Mouse (Mus musculus) MEL (cell line): ENCODE data around the gene Atp12a. TPM values are rescaled to one million over a fixed set of nuclear protein-coding genes. Genes with fewer than 3 reads are reported as not detected.

Experiments used
- DNase-seq: peaks from one replicate; pipeline ENCODE4 v3.0.0; 2011; ENCODE audit warnings: low read depth, low spot score
- H3K27ac ChIP-seq: 2 replicates; pipeline ENCODE4 v1.5.1; 2012; ENCODE audit warnings: low read depth, mild to moderate bottlenecking, control low read depth, low read length, moderate library complexity; ENCODE audit not compliant: control insufficient read depth
- H3K27me3 ChIP-seq, 2 experiments: fragments of 150-350 bp in 1 of 2; sonication (generic) in 1 of 2; 2 replicates each; pipeline ENCODE4 v1.6.1; 2012; ENCODE audit warnings: low read length in 2 of 2, mild to moderate bottlenecking in 2 of 2, improper control_type of control experiment in 1 of 2, moderate library complexity in 1 of 2; ENCODE audit not compliant: insufficient read depth in 2 of 2, control insufficient read depth in 1 of 2
- H3K36me3 ChIP-seq, 2 experiments: 2 replicates each; pipeline ENCODE4 v1.6.1; 2012 to 2014; ENCODE audit warnings: low read length in 2 of 2, improper control_type of control experiment in 1 of 2, inconsistent platforms in 1 of 2, mild to moderate bottlenecking in 1 of 2; ENCODE audit not compliant: insufficient read depth in 2 of 2, control insufficient read depth in 1 of 2
- H3K4me1 ChIP-seq, 2 experiments: fragments of 150-350 bp in 1 of 2; sonication (generic) in 1 of 2; 2 replicates each; pipeline ENCODE4 v1.6.1; 2012; ENCODE audit warnings: low read length in 2 of 2, improper control_type of control experiment in 1 of 2, mild to moderate bottlenecking in 1 of 2; ENCODE audit not compliant: insufficient read depth in 2 of 2, control insufficient read depth in 1 of 2
- H3K4me3 ChIP-seq, 2 experiments: fragments of 150-350 bp in 1 of 2; sonication (generic) in 1 of 2; 2 replicates each; pipeline ENCODE4 v1.5.1; 2012; ENCODE audit warnings: low read depth in 2 of 2, low read length in 2 of 2, mild to moderate bottlenecking in 2 of 2, moderate library complexity in 2 of 2, control low read depth in 1 of 2, improper control_type of control experiment in 1 of 2; ENCODE audit not compliant: control insufficient read depth in 1 of 2, insufficient read depth in 1 of 2
- H3K79me2 ChIP-seq: 2 replicates; pipeline ENCODE4 v1.6.1; 2012; ENCODE audit warnings: mild to moderate bottlenecking, low read length, moderate library complexity; ENCODE audit not compliant: control insufficient read depth, poor library complexity, insufficient read depth
- H3K9ac ChIP-seq: 2 replicates; pipeline ENCODE4 v1.6.1; 2012; ENCODE audit warnings: low read depth, mild to moderate bottlenecking, control low read depth, low read length, moderate library complexity; ENCODE audit not compliant: control insufficient read depth, poor library complexity, severe bottlenecking
- H3K9me3 ChIP-seq: fragments of 150-350 bp; sonication (generic); replicated peaks from 2 replicates; pipeline ENCODE4 v1.6.1; 2012; ENCODE audit warnings: mild to moderate bottlenecking, low read length, improper control_type of control experiment, moderate library complexity; ENCODE audit not compliant: insufficient read depth
- BHLHE40 ChIP-seq: IDR thresholded peaks from 2 replicates; pipeline ENCODE4 v1.6.1; 2012; ENCODE audit warnings: low read depth, mild to moderate bottlenecking, inconsistent platforms, low read length, improper control_type of control experiment, borderline replicate concordance
- CHD2 ChIP-seq: IDR thresholded peaks from 2 replicates; pipeline ENCODE4 v1.6.1; 2011; ENCODE audit warnings: low read length, improper control_type of control experiment
- CTCF ChIP-seq, 3 experiments: IDR thresholded peaks in 2 of 3; conservative IDR thresholded peaks in 1 of 3; 2 replicates each; pipeline ENCODE4 v1.5.1; 2011 to 2012; ENCODE audit warnings: low read length in 3 of 3, low read depth in 2 of 3, mild to moderate bottlenecking in 2 of 3, improper control_type of control experiment in 1 of 3, inconsistent platforms in 1 of 3, mixed read lengths in 1 of 3, moderate library complexity in 1 of 3; ENCODE audit not compliant: control insufficient read depth in 1 of 3, insufficient read depth in 1 of 3, poor library complexity in 1 of 3, severe bottlenecking in 1 of 3
- E2F4 ChIP-seq: IDR thresholded peaks from 2 replicates; pipeline ENCODE4 v1.6.1; 2011; ENCODE audit warnings: low read depth, low read length, improper control_type of control experiment, borderline replicate concordance
- ELF1 ChIP-seq: IDR thresholded peaks from 2 replicates; pipeline ENCODE4 v1.6.1; 2014; ENCODE audit warnings: low read depth, mild to moderate bottlenecking, inconsistent platforms, low read length, improper control_type of control experiment, moderate library complexity
- EP300 ChIP-seq, 2 experiments: IDR thresholded peaks; 2 replicates each; pipeline ENCODE4 v1.6.1; 2011; ENCODE audit warnings: improper control_type of control experiment in 2 of 2, low read length in 2 of 2, low read depth in 1 of 2, mild to moderate bottlenecking in 1 of 2
- ETS1 ChIP-seq: IDR thresholded peaks from 2 replicates; pipeline ENCODE4 v1.6.1; 2012; ENCODE audit warnings: low read depth, mild to moderate bottlenecking, inconsistent platforms, low read length, improper control_type of control experiment, moderate library complexity
- GATA1 ChIP-seq: IDR thresholded peaks from 2 replicates; pipeline ENCODE4 v1.6.1; 2011; ENCODE audit warnings: low read depth, low read length, improper control_type of control experiment
- JUND ChIP-seq: IDR thresholded peaks from 2 replicates; pipeline ENCODE4 v1.6.1; 2011; ENCODE audit warnings: low read depth, mild to moderate bottlenecking, improper control_type of control experiment, low read length
- KAT2A ChIP-seq: conservative IDR thresholded peaks from 2 replicates; pipeline ENCODE4 v1.6.1; 2012; ENCODE audit warnings: low read depth, low read length, improper control_type of control experiment, inconsistent platforms
- MAFK ChIP-seq: IDR thresholded peaks from 2 replicates; pipeline ENCODE4 v1.6.1; 2011; ENCODE audit warnings: low read depth, mild to moderate bottlenecking, low read length, improper control_type of control experiment, borderline replicate concordance
- MAX ChIP-seq: IDR thresholded peaks from 2 replicates; pipeline ENCODE4 v1.6.1; 2011; ENCODE audit warnings: low read length, improper control_type of control experiment
- MAZ ChIP-seq: IDR thresholded peaks from 2 replicates; pipeline ENCODE4 v1.6.1; 2012; ENCODE audit warnings: low read depth, mild to moderate bottlenecking, inconsistent platforms, low read length, improper control_type of control experiment
- MEF2A ChIP-seq: IDR thresholded peaks from 2 replicates; pipeline ENCODE4 v1.6.1; 2014; ENCODE audit warnings: low read depth, mild to moderate bottlenecking, inconsistent platforms, low read length, improper control_type of control experiment; ENCODE audit not compliant: poor library complexity, insufficient replicate concordance, severe bottlenecking; ENCODE audit errors: extremely low read depth
- MYB ChIP-seq: IDR thresholded peaks from 2 replicates; pipeline ENCODE4 v1.6.1; 2011; ENCODE audit warnings: mild to moderate bottlenecking, low read depth, low read length, improper control_type of control experiment
- NRF1 ChIP-seq: IDR thresholded peaks from 2 replicates; pipeline ENCODE4 v1.6.1; 2014; ENCODE audit warnings: low read depth, mild to moderate bottlenecking, inconsistent platforms, low read length, improper control_type of control experiment, moderate library complexity; ENCODE audit not compliant: poor library complexity, insufficient read depth, severe bottlenecking
- POLR2A ChIP-seq, 2 experiments: IDR thresholded peaks; 2 replicates each; pipeline ENCODE4 v1.6.1; 2011 to 2012; ENCODE audit warnings: low read length in 2 of 2, mild to moderate bottlenecking in 2 of 2, control low read depth in 1 of 2, improper control_type of control experiment in 1 of 2, low read depth in 1 of 2, moderate library complexity in 1 of 2; ENCODE audit not compliant: control insufficient read depth in 1 of 2, insufficient read depth in 1 of 2, poor library complexity in 1 of 2
- POLR2AphosphoS2 ChIP-seq: IDR thresholded peaks from 2 replicates; pipeline ENCODE4 v1.6.1; 2011; ENCODE audit warnings: low read length, improper control_type of control experiment
- RAD21 ChIP-seq: IDR thresholded peaks from 2 replicates; pipeline ENCODE4 v1.6.1; 2011; ENCODE audit warnings: mild to moderate bottlenecking, low read depth, low read length, improper control_type of control experiment
- RCOR1 ChIP-seq: IDR thresholded peaks from 2 replicates; pipeline ENCODE4 v1.6.1; 2012; ENCODE audit warnings: low read depth, mild to moderate bottlenecking, inconsistent platforms, low read length, improper control_type of control experiment
- SIN3A ChIP-seq: IDR thresholded peaks from 2 replicates; pipeline ENCODE4 v1.6.1; 2012; ENCODE audit warnings: low read length, improper control_type of control experiment, inconsistent platforms
- TBP ChIP-seq: IDR thresholded peaks from 2 replicates; pipeline ENCODE4 v1.8.0; 2011; ENCODE audit warnings: low read depth, low read length, improper control_type of control experiment
- TCF12 ChIP-seq: IDR thresholded peaks from 2 replicates; pipeline ENCODE4 v1.6.1; 2014; ENCODE audit warnings: low read depth, mild to moderate bottlenecking, inconsistent platforms, low read length, improper control_type of control experiment, moderate library complexity
- USF1 ChIP-seq: IDR thresholded peaks from 2 replicates; pipeline ENCODE4 v1.6.1; 2014; ENCODE audit warnings: low read depth, mild to moderate bottlenecking, inconsistent platforms, low read length, improper control_type of control experiment, moderate library complexity
- ZC3H11A ChIP-seq: IDR thresholded peaks from 2 replicates; pipeline ENCODE4 v1.6.1; 2012; ENCODE audit warnings: low read depth, mild to moderate bottlenecking, inconsistent platforms, low read length, improper control_type of control experiment
- ZMIZ1 ChIP-seq: IDR thresholded peaks from 2 replicates; pipeline ENCODE4 v1.6.1; 2012; ENCODE audit warnings: low read depth, mild to moderate bottlenecking, inconsistent platforms, low read length, improper control_type of control experiment, moderate library complexity
- ZNF384 ChIP-seq: IDR thresholded peaks from 2 replicates; pipeline ENCODE4 v1.6.1; 2012; ENCODE audit warnings: low read depth, mild to moderate bottlenecking, inconsistent platforms, low read length, improper control_type of control experiment
- polyA plus RNA-seq, 2 experiments: library from polyadenylated mRNA; stranded (reverse) in 1 of 2; unstranded in 1 of 2; fragments of >175 nt in 1 of 2; fragments of >200 nt in 1 of 2; gene quantifications; 2 replicates each; pipeline versions ENCODE4 v1.2.1 to v1.2.4; 2012; ENCODE audit warnings: low replicate concordance in 2 of 2, low read depth in 1 of 2; ENCODE audit not compliant: insufficient read length in 2 of 2, insufficient read depth in 1 of 2, missing spikeins in 1 of 2
- total RNA-seq: library from RNA; depleted of rRNA; stranded (reverse); fragments of 300-350 nt; gene quantifications from 2 replicates; pipeline ENCODE4 v1.2.3, GENCODE M21; 2012

Atp12a gene
- total and polyA plus RNA-seq, 3 experiments, result not detected

GRCm38 (mm10) chr14:56316333-56316732 lies 48.5 kb upstream of the Atp12a start:
- TF ChIP-seq JUND (no peak), ZNF384 (no peak), USF1 (no peak), ZMIZ1 (no peak), POLR2AphosphoS2 (no peak), KAT2A (no peak), SIN3A (no peak), CTCF (IDR thresholded peaks at IDR 0.05 in 2 of 3, conservative IDR thresholded peaks at IDR 0.05 in 1 of 3; ENCODE audit: control insufficient read depth in 1 of 3, insufficient read depth in 1 of 3, low read depth in 2 of 3, low read length in 3 of 3, poor library complexity in 1 of 3, severe bottlenecking in 1 of 3) (no peak), CHD2 (no peak), BHLHE40 (no peak), MEF2A (no peak), MAX (no peak), EP300 (IDR thresholded peaks at IDR 0.05; ENCODE audit: low read depth in 1 of 2, low read length in 2 of 2) (no peak), RAD21 (no peak), ETS1 (no peak), TCF12 (no peak), E2F4 (no peak), MAZ (no peak), NRF1 (no peak), TBP (no peak)
- TF ChIP-seq, all 39 proteins: peak for 0
- H3K4me3 ChIP-seq, result no peak overlapping the region
- H3K36me3 ChIP-seq, result no peaks in the 10 kb centered on the region
- H3K27me3 ChIP-seq, result peaks cover 4 to 12% of the 10 kb centered on the region in 2 experiments; a peak in 3 of 4 replicates
- no peaks in the 10 kb centered on the region for H3K9me3 ChIP-seq
- H3K9ac ChIP-seq, result no peak overlapping the region
- H3K4me1 ChIP-seq, result no peaks in the 10 kb centered on the region
- H3K27ac ChIP-seq, result no peak overlapping the region
- H3K79me2 ChIP-seq, result no peaks in the 10 kb centered on the region
- DNase-seq, result no peak

GRCm38 (mm10) chr14:56322982-56323381 lies 41.9 kb upstream of the Atp12a start:
- TF ChIP-seq RCOR1 (no peak), USF1 (no peak), GATA1 (no peak), MAX (no peak), ZC3H11A (no peak), SIN3A (no peak), CTCF (IDR thresholded peaks at IDR 0.05 in 2 of 3, conservative IDR thresholded peaks at IDR 0.05 in 1 of 3; ENCODE audit: control insufficient read depth in 1 of 3, insufficient read depth in 1 of 3, low read depth in 2 of 3, low read length in 3 of 3, poor library complexity in 1 of 3, severe bottlenecking in 1 of 3) (no peak), ELF1 (no peak), MAZ (no peak), POLR2A (IDR thresholded peaks at IDR 0.05; ENCODE audit: control insufficient read depth in 1 of 2, insufficient read depth in 1 of 2, low read depth in 1 of 2, low read length in 2 of 2, poor library complexity in 1 of 2) (no peak), ZMIZ1 (no peak), MYB (no peak), RAD21 (no peak), TCF12 (no peak), E2F4 (no peak), MAFK (no peak)
- Histone ChIP-seq H3K9ac (no peak overlapping the region), H3K79me2 (no peaks in the 10 kb centered on the region), H3K27me3 (peaks cover 5 to 10% of the 10 kb centered on the region in 2 experiments), H3K4me3 (no peak overlapping the region), H3K9me3 (no peaks in the 10 kb centered on the region), H3K36me3 (no peaks in the 10 kb centered on the region), H3K27ac (no peak overlapping the region), H3K4me1 (no peaks in the 10 kb centered on the region)
- no peak for DNase-seq
